Mouse (Mus musculus) liver, postnatal 0 days (tissue): ENCODE data around the gene Slit3.

Experiments
- CTCF ChIP-seq: sonication (generic); IDR thresholded peaks from 2 replicates; pipeline ENCODE4 v1.5.1; 2016; ENCODE audit warnings: antibody characterized with exemption, low read depth
- EP300 ChIP-seq: IDR thresholded peaks from 2 replicates; pipeline ENCODE4 v1.6.1; 2016; ENCODE audit warnings: antibody characterized with exemption, low read depth, mild to moderate bottlenecking

GRCm38 (mm10) chr11:35251910-35252309 lies 130.9 kb downstream of the Slit3 start:
- no peak for TF ChIP-seq CTCF
- no peak for TF ChIP-seq EP300
